Mouse (Mus musculus) adrenal gland, postnatal 36 days (tissue): ENCODE measurements around the gene Sco1. TPM values are rescaled to one million over a fixed set of nuclear protein-coding genes. Genes with fewer than 3 reads are reported as not detected.
"Not testable (repeated sequence)": the region's sequence is repeated elsewhere in the genome, so short reads cannot be mapped to it uniquely, and the experiment has no call there.

Experiments used
- DNase-seq, 2 experiments: peaks; one replicate each; pipeline ENCODE4 v3.0.0; 2021; ENCODE audit warnings: mixed read lengths in 1 of 2
- long read RNA-seq, 2 experiments: library from polyadenylated mRNA; stranded (forward); transcript quantifications; one replicate each; pipeline ENCODE4 v2.0.0; 2021; ENCODE audit warnings: borderline sequencing depth in 2 of 2
- total RNA-seq, 2 experiments: library from RNA; stranded (reverse); gene quantifications; 2 replicates each; pipeline ENCODE4 v1.2.3; 2021

Gene Sco1
- total RNA-seq = 10 to 100 TPM; 21.9 to 22.4 TPM
- long read RNA-seq, experiment 1, partial matches to known transcripts = 0 of 6 reads
- long read RNA-seq, experiment 1, other reads (novel, unspliced or antisense) = 2 of 6 reads
- long read RNA-seq, experiment 2, partial matches to known transcripts = 1 of 4 reads
- long read RNA-seq, experiment 2, other reads (novel, unspliced or antisense) = 0 of 4 reads

GRCm38 (mm10) chr11:67052321-67052952 lies at the start of gene Sco1, which contains the start of gene Adprm:
Gene Sco1, plus strand, starts transcription at chr11:67052670.
Gene Adprm, minus strand, starts transcription at chr11:67052594.
- DNase-seq = peak; percentile 93 to 94

DNA sequence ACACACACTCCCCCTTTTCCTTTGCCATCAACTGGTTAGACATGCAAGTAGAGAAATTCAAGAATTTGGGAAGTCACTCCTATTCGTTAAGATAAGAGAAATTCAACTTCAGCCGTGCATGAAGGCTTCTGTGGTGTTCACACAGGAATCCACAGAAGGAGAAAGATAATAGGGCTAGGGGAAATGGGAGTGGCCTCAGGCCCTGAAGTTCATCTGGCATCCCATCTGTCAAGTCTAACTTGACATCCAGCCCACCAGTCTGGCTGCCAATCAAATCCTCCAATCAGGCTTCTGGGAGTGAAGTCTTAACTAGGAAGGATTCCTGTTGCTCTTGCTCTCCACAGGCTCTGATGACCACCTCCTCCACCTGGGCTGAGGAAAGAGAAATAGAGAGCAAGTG lies 49.6 kb upstream of the Sco1 start:
- no peak for DNase-seq

- no peak for DNase-seq
Measured at GRCm38 (mm10) chr11:67007961-67008360, 44.5 kb upstream of the Sco1 start.

- DNase-seq = no peak
Measured at GRCm38 (mm10) chr11:67008528-67008927, 43.9 kb upstream of the Sco1 start.

GRCm38 (mm10) chr11:67010430-67010829 lies 42.0 kb upstream of the Sco1 start:
- peak in 1 of 2 experiments; percentile 21 for DNase-seq

GRCm38 (mm10) chr11:67011635-67012034 lies 40.8 kb upstream of the Sco1 start:
- no peak for DNase-seq

GRCm38 (mm10) chr11:67017801-67018591 lies 34.5 kb upstream of the Sco1 start:
- no peak for DNase-seq

DNA sequence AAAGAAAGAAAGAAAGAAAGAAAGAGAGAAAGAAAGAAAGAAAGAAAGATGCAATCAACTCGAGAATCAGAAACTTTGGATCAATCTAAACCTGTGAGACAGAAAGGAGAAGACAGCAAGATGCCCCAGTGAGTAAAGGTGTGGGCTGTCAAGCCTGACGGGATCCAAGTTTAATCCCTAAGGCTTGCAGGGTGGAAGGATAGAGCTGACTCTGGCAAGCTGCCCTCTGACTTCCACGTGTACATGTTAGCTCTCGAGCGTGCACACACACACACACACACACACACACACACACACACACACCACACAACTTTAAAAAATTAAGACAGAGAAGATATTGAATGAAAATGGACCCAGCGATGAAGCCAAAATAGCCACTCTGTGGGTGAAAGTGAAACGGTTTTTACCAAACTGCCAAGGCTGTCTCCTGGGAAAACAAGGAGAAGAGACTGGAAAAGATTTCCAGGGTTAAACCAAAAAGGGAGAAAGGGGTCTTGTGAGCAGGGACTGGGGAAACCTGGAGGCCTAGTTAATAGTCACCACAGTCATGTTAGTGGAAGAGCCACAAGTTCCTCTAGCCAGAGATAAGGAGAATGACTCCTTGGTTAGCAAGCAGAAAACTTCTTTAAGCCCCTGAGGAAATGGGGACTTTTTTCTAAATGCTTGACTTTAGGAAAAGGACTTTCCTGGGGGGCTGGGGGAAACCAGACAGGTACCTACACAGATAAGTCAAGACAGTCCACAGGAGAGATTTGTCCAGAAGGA lies 32.6 kb upstream of the Sco1 start:
- no peak for DNase-seq

GRCm38 (mm10) chr11:67020948-67021347 lies 31.5 kb upstream of the Sco1 start:
- peak; percentile 56 to 74 for DNase-seq

DNA sequence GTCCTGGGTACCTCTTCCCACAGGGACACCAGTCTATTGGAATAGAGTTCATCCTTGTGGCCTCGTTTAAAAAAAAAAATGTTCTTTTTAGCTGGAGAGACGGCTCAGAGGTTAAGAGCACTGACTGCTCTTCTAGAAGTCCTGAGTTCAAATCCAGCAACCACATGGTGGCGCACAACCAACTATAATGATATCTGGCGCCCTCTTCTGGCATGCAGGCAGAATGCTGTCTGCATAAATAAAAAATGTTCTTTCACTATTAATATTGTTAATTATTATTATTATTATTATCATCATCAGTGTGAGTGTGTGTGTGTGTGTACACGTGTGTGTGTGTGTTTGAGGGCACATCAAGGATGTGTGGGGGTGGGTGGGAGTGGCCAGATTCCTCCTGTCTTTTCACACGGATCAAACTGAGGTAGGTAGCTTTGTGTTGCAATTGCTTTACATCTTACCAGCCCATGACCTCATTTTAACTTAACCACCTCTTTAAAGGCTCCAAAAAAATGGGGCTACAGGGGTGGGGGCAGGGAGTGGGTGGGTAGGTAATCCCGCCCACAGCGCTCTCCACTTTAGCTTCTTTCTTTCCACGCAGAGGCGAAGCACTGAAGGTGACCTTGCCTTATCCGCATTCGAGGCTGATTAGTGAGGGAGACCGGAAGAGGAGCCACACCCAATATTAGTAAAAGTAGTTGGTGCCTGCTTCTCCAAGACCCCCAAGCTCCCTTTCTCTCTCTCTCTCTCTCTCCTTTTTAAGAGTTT lies 29.9 kb upstream of the Sco1 start:
- peak in 1 of 2 experiments; percentile 21 for DNase-seq

- not testable (repeated sequence) for DNase-seq
Measured at GRCm38 (mm10) chr11:67023191-67023590, 29.3 kb upstream of the Sco1 start.

DNA sequence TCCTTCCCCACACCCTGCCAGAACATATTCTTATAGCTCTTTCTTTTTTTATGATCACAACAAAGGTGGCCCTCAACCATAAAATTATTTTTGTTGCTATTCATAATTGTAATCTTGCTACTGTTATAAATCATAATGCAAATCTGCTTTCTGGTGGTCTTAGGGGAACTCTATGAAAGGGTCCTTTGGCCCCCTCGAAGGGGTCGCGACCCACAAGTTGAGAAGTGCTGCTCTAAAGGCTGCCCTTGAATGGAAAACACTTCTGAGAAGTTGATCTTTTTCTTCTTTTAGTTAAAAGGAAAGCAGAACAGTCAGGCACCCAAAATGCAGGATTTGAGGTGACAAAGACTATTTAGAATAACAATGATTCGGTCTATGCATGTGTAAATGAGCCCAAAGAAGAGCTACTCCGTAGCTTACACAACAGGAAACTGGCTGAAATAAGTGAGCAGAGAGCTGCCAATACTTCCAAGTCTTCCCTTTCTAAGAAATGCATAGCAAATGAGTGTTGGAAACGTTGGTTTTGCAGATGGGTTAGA lies 28.6 kb upstream of the Sco1 start:
- no peak for DNase-seq

- DNase-seq = peak; percentile 97 to 98
Measured at GRCm38 (mm10) chr11:67024867-67025477, 27.5 kb upstream of the Sco1 start, which contains the start of gene Tmem220. Gene Tmem220, plus strand, starts transcription at chr11:67025154.

GRCm38 (mm10) chr11:67030904-67031602 lies 21.4 kb upstream of the Sco1 start:
- peak; percentile 38 to 57 for DNase-seq

GRCm38 (mm10) chr11:67031603-67031915 lies 20.9 kb upstream of the Sco1 start:
- DNase-seq = no peak

DNA sequence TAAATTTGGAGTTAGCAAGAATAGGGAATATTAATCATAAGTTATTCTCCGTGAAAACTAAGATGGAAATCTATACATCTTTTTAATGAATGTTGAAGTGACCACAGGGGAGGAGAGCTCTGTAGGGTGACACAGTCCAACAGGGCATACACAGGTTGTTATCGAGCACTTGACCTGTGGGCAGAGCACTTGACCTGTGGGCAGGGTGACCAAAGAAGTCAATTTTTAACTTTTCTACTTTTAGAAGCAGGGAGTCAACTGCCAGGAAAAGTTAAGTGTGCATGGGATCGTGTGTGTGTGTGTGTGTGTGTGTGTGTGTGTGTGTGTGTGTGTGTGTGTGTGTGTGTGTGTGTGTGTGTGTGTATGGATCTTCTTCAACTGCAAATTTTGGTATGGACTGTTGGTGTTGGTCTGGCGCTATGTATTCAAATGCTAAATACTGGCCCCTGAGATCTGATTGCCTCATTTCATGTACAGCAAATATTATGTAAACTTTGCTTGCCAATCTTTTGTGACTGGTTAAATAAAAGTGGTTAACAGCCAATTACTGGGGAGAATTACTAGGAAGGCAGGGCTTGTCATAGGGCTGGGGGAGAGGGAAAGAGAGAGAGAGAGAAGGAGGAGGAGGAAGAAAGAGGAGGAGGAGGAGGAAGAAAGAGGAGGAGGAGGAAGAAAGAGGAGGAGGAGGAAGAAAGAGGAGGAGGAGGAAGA lies 17.5 kb upstream of the Sco1 start:
- DNase-seq = no peak

- DNase-seq = no peak
Measured at GRCm38 (mm10) chr11:67036229-67036628, 16.2 kb upstream of the Sco1 start.

- DNase-seq = no peak
Measured at GRCm38 (mm10) chr11:67036892-67037291, 15.6 kb upstream of the Sco1 start.

DNA sequence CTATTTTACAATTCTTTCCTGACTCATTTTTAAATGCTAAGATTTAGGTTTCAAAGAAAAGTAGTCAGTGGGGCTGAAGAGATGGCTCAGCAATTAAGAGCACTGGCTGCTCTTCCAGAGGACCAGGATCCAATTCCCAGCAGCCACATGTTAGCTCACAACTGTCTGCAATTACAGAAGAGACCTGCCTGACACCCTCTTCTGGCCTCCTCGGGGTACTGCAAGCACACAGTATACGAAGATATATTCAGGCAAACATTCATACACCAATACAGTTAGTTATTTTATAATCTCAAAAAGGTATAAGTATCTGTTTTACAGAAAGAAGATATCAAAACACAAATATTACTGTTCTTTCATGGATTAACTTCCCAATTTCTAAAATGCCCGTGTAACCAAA lies 12.7 kb upstream of the Sco1 start:
- DNase-seq = no peak

GRCm38 (mm10) chr11:67040483-67040882 lies 12.0 kb upstream of the Sco1 start:
- no peak for DNase-seq
